Mouse (Mus musculus) right cerebral cortex, postnatal 4 days (tissue): ENCODE data around the gene Gm9602.
"Not testable (repeated sequence)": the region's sequence is repeated elsewhere in the genome, so short reads cannot be mapped to it uniquely, and the experiment has no call there.

Experiments used
- DNase-seq: peaks from one replicate; pipeline ENCODE4 v3.0.0-alpha.2; 2022

Gene Gm9602

DNA sequence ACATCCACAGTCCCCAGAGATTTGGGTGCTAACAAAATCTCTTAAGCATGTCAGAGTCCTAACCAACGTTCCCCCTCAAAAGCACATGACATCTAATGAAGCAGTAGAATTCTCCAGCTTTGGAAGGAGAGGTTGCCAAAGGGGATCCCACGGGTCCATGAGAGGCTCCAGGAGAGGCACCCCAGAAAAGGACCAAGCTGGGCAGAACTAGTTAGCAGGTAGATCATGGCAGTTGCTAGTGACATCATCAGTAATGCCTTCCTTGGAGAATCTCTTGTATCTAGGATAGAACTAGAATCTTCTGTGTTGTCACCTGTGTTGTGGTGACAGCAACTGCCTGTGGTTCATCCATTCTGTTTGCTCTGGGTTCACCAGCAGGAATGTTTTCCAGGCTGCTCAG lies at the start of gene Gm9602:
TSS of gene Gm9602 (plus strand) at position 301 of the 400 bp plus-strand sequence.
- DNase-seq = not testable (repeated sequence)

DNA sequence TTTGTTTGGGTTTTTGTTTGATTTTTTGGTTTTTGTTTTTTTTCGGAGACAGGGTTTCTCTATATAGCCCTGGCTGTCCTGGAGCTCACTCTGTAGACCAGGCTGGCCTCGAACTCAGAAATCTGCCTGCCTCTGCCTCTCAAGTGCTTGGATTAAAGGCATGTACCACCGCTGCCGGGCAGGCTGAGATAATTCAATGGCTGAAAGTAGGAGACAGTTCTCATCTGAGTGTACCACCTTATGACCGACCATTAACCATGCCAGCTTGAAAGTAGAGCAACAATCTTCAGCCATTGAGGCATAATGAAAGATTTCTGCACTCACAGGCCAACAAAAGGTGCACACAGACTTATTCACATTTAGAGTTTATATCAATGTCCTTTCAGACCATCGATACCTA lies 30.3 kb downstream of the Gm9602 start:
- DNase-seq = peak; percentile 1

DNA sequence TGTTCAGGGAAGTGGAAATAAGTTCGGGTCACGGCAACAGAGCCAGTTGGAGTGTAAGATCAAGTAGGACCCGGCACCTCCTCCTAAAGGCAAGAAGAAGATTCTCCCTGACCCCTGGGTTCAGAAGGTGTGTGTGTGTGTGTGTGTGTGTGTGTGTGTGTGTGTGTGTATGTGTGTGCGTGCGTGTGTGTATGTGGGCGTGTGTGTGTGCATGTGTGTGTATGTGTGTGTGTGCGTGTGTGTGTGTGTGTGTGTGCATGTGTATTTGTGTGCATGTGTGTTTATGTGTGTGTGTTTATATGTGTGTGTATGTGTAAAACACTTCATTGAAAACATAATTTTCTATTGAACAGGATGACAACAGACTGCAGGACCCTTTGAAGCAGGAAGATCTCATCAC lies 45.8 kb downstream of the Gm9602 start:
- DNase-seq = not testable (repeated sequence)
